Mouse (Mus musculus): Measurements from ENCODE around the gene Pygb. TPM values are rescaled to one million over a fixed set of nuclear protein-coding genes. Genes with fewer than 3 reads are reported as not detected.

Gene Pygb
- total and polyA plus RNA-seq, 2 experiments from 2014 or later, result 102 to 174 TPM

DNA sequence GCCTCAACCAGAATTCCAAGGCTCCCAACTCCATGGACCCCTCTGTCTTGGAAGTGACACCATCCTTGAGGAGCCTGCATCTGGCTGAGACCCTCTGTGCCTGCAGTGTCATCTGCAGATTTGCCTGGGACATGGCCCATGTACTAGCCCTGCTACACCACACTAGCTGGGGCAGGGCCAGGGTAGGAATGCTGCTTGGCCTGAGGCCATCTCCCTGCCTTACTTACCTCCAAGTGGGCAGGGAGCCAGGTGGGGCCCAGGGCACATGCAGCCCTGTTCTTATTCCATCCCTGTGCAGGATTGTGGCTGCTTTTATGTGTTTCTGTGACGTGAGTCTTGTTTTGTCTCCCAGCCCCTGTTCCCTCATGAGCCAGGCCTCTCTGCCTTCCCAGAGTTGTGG lies 15.8 kb upstream of the Pygb start:
- peaks cover 49% of the 10 kb centered on the region for H3K36me3 ChIP-seq (ENCODE audit: insufficient read depth)
- H3K4me2 ChIP-seq (ENCODE audit: low read depth), result no peak overlapping the region
- H3K27ac ChIP-seq (ENCODE audit: low read depth, low read length), result no peak overlapping the region
- no peaks in the 10 kb centered on the region for H3K4me1 ChIP-seq (ENCODE audit: insufficient read depth)
- H3K4me3 ChIP-seq (ENCODE audit: low read depth, low read length), result no peak overlapping the region
- peak; percentile 23 for ATAC-seq
- H3K9me3 ChIP-seq (ENCODE audit: low read length), result no peaks in the 10 kb centered on the region
- H3K9ac ChIP-seq, result no peak overlapping the region
- TF ChIP-seq CTCF (IDR thresholded peaks at IDR 0.05; ENCODE audit: low read depth), result no peak
- H3K27me3 ChIP-seq (ENCODE audit: insufficient read depth, low read length), result no peaks in the 10 kb centered on the region
- no peak for DNase-seq
- 30% methylated on average over 1 of the region's 1 CpGs for WGBS

DNA sequence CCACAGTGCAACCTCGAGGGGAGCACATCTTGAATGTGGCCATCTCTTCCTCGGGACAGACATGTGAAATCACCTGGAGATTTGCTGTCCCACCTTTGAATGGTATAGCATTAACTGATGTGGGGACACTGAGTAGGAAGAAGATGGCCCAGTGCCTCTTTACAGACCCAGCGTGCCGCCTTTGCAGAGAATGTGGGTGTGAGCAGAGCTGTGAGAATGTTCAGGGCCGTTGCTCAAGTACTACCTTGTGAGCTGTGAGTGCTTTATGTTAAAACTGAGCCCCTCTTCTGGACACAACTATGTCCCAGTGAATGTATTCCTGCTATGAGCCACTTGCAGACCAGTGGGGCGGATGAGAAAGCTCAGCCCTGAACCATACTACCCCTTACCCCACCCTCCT lies 15.4 kb upstream of the Pygb start:
- Histone ChIP-seq H3K9ac (no peak overlapping the region), H3K27ac (ENCODE audit: low read depth, low read length) (no peak overlapping the region), H3K9me3 (ENCODE audit: low read length) (no peaks in the 10 kb centered on the region), H3K27me3 (ENCODE audit: insufficient read depth, low read length) (no peaks in the 10 kb centered on the region), H3K4me2 (ENCODE audit: low read depth) (no peak overlapping the region), H3K36me3 (ENCODE audit: insufficient read depth) (peaks cover 48% of the 10 kb centered on the region), H3K4me3 (ENCODE audit: low read depth, low read length) (no peak overlapping the region), H3K4me1 (ENCODE audit: insufficient read depth) (no peaks in the 10 kb centered on the region)
- 52% methylated on average over 6 of the region's 6 CpGs for WGBS
- ATAC-seq, result no peak
- no peak for DNase-seq
- TF ChIP-seq CTCF (IDR thresholded peaks at IDR 0.05; ENCODE audit: low read depth), result no peak

DNA sequence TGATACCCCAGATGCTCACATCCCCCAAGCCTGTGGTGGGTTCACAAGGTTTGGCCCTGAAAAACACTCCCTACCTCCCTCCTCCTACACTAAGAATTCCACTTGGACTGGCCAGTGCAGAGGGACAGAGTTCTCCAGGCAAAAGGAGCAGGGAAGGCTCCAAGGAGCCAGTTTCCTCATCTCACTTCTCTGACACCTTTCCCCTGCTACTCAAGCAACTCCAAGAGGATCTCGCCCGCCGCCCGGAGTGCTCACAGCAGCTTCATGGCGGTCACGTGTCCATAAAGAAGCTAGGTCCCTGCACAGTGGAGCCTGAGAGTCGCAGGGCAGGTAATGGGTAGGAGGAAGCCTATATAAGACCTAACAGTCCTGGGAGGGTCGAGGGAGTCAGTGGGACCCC lies 14.5 kb upstream of the Pygb start:
- ATAC-seq, result no peak

DNA sequence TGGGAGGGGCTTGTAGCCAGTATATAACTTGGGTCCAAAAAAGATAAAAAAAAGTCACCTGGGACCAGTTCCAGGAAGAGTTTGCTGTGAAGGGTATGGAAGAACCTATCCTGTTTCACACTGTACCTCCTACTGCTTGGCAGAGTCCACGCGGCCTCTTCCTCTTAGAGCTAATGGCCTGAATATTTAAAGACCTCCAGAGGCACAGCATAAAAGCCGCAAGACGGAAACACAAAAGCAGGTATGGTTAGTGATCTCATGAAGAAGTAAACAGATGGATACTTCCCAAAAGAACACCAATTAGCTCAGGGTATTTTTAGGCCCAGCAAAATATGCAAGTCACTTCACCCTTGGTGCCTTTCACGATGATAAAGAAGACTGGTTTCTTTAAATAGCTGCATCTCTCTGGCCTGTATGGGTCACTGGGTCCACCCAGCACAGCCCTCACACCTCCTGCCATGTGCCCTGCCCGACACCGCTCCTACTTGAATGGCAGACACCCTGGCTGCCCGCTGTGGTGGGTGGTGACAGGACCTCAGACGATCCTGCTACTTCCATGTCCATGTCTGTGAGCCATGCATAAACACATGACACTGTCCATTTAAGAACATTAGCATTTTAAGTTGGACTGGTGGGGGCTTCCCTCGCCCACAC lies 13.9 kb upstream of the Pygb start:
- DNase-seq (no peak), ATAC-seq (no peak)
- TF ChIP-seq CTCF (IDR thresholded peaks at IDR 0.05; ENCODE audit: low read depth), result no peak
- Histone ChIP-seq H3K36me3 (ENCODE audit: insufficient read depth) (peaks cover 34% of the 10 kb centered on the region), H3K4me3 (ENCODE audit: low read depth, low read length) (no peak overlapping the region), H3K4me2 (ENCODE audit: low read depth) (no peak overlapping the region), H3K27ac (ENCODE audit: low read depth, low read length) (no peak overlapping the region), H3K9ac (no peak overlapping the region), H3K9me3 (ENCODE audit: low read length) (no peaks in the 10 kb centered on the region), H3K27me3 (ENCODE audit: insufficient read depth, low read length) (no peaks in the 10 kb centered on the region), H3K4me1 (ENCODE audit: insufficient read depth) (no peaks in the 10 kb centered on the region)
- WGBS, result 44% methylated on average over 10 of the region's 10 CpGs

More for the DNA sequence above, 14.5 kb upstream of the Pygb start:
- no peak for DNase-seq
- no peak overlapping the region for H3K9ac ChIP-seq
- no peaks in the 10 kb centered on the region for H3K9me3 ChIP-seq (ENCODE audit: low read length)
- no peak overlapping the region for H3K4me3 ChIP-seq (ENCODE audit: low read depth, low read length)
- no peak overlapping the region for H3K27ac ChIP-seq (ENCODE audit: low read depth, low read length)
- no peak overlapping the region for H3K4me2 ChIP-seq (ENCODE audit: low read depth)
- no peaks in the 10 kb centered on the region for H3K27me3 ChIP-seq (ENCODE audit: insufficient read depth, low read length)
- no peaks in the 10 kb centered on the region for H3K4me1 ChIP-seq (ENCODE audit: insufficient read depth)
- WGBS, result 88% methylated on average over 8 of the region's 8 CpGs
- H3K36me3 ChIP-seq (ENCODE audit: insufficient read depth), result peaks cover 40% of the 10 kb centered on the region
- no peak for TF ChIP-seq CTCF (IDR thresholded peaks at IDR 0.05; ENCODE audit: low read depth)

DNA sequence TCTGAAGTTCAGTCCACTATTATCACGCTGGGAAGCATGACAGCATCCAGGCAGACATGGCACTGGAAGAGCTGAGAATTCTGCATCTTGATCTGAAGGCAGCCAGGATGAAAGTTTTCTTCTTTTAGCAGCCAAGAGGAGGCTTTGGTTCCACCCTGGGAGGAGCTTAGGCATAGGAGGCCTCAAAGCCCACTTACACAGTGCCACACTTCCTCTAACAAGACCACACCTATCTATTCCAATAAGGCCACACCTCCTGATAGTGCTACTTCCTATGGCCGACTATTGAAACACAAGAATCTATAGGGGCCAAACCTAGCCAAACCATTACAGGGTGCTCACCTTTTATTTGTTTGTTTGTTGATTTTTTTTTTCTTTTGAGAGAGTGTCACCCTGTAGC lies 3.7 kb upstream of the Pygb start:
- Histone ChIP-seq H3K27me3 (ENCODE audit: insufficient read depth, low read length) (no peaks in the 10 kb centered on the region), H3K36me3 (ENCODE audit: insufficient read depth) (no peaks in the 10 kb centered on the region), H3K27ac (ENCODE audit: low read depth, low read length) (no peak overlapping the region), H3K9me3 (ENCODE audit: low read length) (no peaks in the 10 kb centered on the region), H3K4me2 (ENCODE audit: low read depth) (no peak overlapping the region), H3K4me3 (ENCODE audit: low read depth, low read length) (no peak overlapping the region), H3K9ac (no peak overlapping the region), H3K4me1 (ENCODE audit: insufficient read depth) (peaks cover 4% of the 10 kb centered on the region)
- ATAC-seq, result no peak
- 79% methylated on average over 2 of the region's 2 CpGs for WGBS
- no peak for DNase-seq
- no peak for TF ChIP-seq CTCF (IDR thresholded peaks at IDR 0.05; ENCODE audit: low read depth)

DNA sequence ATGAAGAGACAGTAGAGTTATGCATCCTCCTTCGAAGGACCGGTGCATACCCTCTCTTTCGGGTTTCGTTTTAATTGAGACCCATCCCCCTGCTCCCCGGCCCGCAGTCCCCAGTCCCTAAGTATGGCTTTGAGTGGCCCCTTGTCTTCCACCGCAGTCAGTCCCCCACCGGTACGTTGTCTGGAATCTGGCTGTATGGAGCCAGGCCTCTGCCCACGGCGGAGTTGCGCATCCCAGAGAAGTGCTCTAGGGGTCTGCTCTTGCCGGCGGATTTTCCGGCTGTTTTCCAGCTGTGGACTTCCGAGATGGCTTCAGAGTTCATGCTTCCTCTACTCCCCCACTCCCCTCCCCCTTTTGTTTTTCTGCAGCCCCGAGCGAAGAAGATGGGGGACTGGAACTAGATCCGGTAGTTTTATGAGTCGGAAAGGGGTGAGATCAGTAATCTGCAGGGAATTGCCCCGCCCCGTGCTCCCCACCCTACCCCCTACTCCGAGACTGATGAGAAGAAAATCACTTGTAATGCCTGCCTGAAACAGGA lies 768 bp downstream of the Pygb start:
- Histone ChIP-seq H3K4me3 (ENCODE audit: low read depth, low read length) (peak overlapping the region; percentile 88), H3K4me1 (ENCODE audit: insufficient read depth) (peaks cover 12% of the 10 kb centered on the region), H3K27ac (ENCODE audit: low read depth, low read length) (no peak overlapping the region), H3K4me2 (ENCODE audit: low read depth) (peak overlapping the region; percentile 83), H3K36me3 (ENCODE audit: insufficient read depth) (no peaks in the 10 kb centered on the region; the same call in 1 of the 2 replicates), H3K9me3 (ENCODE audit: low read length) (no peaks in the 10 kb centered on the region), H3K27me3 (ENCODE audit: insufficient read depth, low read length) (no peaks in the 10 kb centered on the region), H3K9ac (peak overlapping the region; percentile 70)
- TF ChIP-seq CTCF (IDR thresholded peaks at IDR 0.05; ENCODE audit: low read depth), result no peak
- WGBS, result 2% methylated on average over 23 of the region's 23 CpGs
- ATAC-seq (peak; percentile 42), DNase-seq (peak; percentile 41)

DNA sequence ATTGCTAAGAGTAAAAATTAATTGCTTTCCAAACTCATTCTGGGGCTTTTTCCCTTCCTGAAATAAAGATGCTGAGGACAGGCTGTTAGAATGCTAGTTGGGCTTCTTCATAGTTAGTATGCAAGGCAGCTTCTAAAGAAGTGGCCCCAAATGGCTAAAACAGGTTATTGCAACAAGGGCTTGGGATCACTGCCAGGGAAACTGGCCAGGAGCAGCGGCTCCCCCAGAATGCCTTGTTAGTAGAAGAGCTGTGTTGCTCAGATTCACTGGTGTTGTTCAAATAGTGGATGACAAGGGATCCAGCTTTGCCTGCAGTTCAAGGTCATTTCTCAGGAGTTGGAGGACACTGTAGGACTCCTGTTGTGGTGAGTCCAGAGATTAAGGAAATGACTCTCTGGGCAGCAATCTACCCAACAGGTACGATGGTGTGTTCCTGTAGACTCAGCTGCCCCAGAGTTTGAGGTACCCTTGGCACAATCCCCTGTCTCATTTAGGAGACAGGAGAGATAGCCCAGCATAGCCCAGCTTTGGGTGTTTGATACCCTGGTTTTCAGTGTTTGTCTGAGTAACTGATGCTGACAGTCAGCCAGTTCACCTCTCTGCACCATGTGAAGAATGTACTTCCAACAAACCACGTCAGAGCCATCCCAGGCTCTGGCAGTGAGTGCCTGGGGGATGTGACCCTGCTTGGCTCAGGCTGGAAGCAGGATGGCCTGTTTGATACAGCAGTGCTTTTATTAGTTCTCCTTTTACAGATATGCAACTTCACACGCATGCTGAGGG lies 2.4 kb downstream of the Pygb start:
- H3K9me3 ChIP-seq (ENCODE audit: low read length), result no peaks in the 10 kb centered on the region
- 31% methylated on average over 4 of the region's 4 CpGs for WGBS
- no peak overlapping the region for H3K4me3 ChIP-seq (ENCODE audit: low read depth, low read length)
- H3K9ac ChIP-seq, result peak overlapping the region; percentile 28; the same call in 1 of the 2 replicates
- 0 out of 2 replicates have a peak, but pooled peaks have one; percentile 10 for TF ChIP-seq CTCF (IDR thresholded peaks at IDR 0.05; ENCODE audit: low read depth)
- no peak for ATAC-seq
- peak overlapping the region; percentile 33 for H3K4me2 ChIP-seq (ENCODE audit: low read depth)
- peak; percentile 74 for DNase-seq
- H3K4me1 ChIP-seq (ENCODE audit: insufficient read depth), result peaks cover 12% of the 10 kb centered on the region
- H3K27me3 ChIP-seq (ENCODE audit: insufficient read depth, low read length), result no peaks in the 10 kb centered on the region
- peaks cover 3% of the 10 kb centered on the region for H3K36me3 ChIP-seq (ENCODE audit: insufficient read depth)
- peak overlapping the region; percentile 16; the same call in 1 of the 2 replicates for H3K27ac ChIP-seq (ENCODE audit: low read depth, low read length)

Measured in forebrain, postnatal 0 days (tissue).